Mouse (Mus musculus) erythroblast, embryonic 14.5 days (primary cell): Measurements from ENCODE around the gene Nlgn3.

Experiments used
- GATA1 ChIP-seq: IDR thresholded peaks from 2 replicates; pipeline ENCODE4 v1.6.1; 2012; ENCODE audit warnings: low read length, inconsistent platforms, mixed read lengths
- TAL1 ChIP-seq: IDR thresholded peaks from 3 replicates; pipeline ENCODE4 v1.6.1; 2012; ENCODE audit warnings: low read length, inconsistent platforms, mixed read lengths

- no peak for TF ChIP-seq TAL1
- TF ChIP-seq GATA1 = no peak
Observed at GRCm38 (mm10) chrX:101273410-101273809, 25.6 kb upstream of the Nlgn3 start.
